Mouse (Mus musculus) gastrocnemius, postnatal 4 days (tissue): ENCODE results near the gene Col28a1. TPM values are rescaled to one million over a fixed set of nuclear protein-coding genes. Genes with fewer than 3 reads are reported as not detected.
"Not testable (repeated sequence)": the region's sequence is repeated elsewhere in the genome, so short reads cannot be mapped to it uniquely, and the experiment has no call there.

Experiments
- DNase-seq, 2 experiments: peaks; one replicate each; pipeline ENCODE4 v3.0.0; 2021 to 2022; ENCODE audit warnings: low spot score in 2 of 2, mixed read lengths in 2 of 2
- total RNA-seq, 2 experiments: library from RNA; stranded (reverse); gene quantifications; 2 replicates each; pipeline ENCODE4 v1.2.3; 2021

Gene Col28a1
- total RNA-seq, 2 experiments from 2014 or later = 3.6 TPM

- DNase-seq = no peak
These were observed 166.9 kb downstream of the Col28a1 start for GRCm38 (mm10) chr6:8025332-8026129.

- DNase-seq = no peak
These were observed 168.9 kb downstream of the Col28a1 start for GRCm38 (mm10) chr6:8023527-8023926.

GRCm38 (mm10) chr6:7994736-7995135, 197.7 kb downstream of the Col28a1 start:
- no peak for DNase-seq

DNA sequence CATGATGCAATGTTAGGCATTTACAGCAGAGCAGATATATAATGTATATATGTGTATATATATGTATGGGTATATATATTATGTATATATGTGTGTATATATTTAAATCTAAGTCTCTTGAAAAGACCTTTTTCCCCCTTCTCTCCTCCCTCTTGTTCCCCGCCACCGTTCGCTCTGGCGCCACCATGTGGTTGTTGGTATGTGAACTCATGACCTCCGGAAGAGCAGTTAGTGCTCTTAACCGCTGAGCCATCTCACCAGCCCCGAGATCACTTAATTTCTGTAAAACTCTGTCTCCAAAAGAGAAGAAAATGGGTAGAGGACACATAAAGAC, 208.8 kb downstream of the Col28a1 start:
- DNase-seq = peak in 1 of 2 experiments; percentile 51

GRCm38 (mm10) chr6:7982958-7983645, 209.3 kb downstream of the Col28a1 start:
- DNase-seq = not testable (repeated sequence)

DNA sequence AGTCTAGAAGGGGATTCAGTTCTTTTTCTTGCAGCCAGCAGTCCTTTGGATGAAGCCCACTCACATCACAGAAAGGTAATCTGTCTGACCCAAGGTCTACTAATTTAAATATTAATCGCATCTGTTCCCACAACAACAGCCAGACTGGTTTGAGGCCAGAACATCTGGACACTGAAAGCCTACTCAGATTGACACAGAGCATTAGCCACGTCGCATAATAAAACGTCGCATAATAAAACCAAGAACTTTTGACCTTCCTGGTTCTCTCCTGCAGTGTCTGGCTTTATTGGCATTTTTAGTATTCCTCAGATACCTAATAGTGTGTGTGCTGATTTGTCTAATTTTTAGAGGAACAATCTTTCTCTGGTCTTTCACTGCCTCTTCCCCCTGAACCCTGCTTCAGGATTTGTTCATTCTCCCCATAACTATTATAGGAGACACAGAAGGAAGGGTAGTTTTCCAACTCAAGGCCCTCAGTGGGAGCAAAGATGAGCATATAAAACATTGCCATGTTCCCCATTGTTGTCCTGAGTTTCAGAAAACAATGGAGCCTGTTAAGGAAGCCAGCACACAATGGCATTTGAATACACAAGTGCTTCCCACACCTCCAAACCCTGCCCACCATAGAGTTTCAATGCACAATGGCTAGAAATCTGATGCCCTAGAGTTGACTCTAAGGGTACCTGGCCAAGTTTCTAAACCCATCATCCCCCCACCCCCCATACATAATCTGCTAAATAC, 221.2 kb downstream of the Col28a1 start:
- no peak for DNase-seq

GRCm38 (mm10) chr6:7969376-7969775, 223.0 kb downstream of the Col28a1 start:
- DNase-seq = no peak

DNA sequence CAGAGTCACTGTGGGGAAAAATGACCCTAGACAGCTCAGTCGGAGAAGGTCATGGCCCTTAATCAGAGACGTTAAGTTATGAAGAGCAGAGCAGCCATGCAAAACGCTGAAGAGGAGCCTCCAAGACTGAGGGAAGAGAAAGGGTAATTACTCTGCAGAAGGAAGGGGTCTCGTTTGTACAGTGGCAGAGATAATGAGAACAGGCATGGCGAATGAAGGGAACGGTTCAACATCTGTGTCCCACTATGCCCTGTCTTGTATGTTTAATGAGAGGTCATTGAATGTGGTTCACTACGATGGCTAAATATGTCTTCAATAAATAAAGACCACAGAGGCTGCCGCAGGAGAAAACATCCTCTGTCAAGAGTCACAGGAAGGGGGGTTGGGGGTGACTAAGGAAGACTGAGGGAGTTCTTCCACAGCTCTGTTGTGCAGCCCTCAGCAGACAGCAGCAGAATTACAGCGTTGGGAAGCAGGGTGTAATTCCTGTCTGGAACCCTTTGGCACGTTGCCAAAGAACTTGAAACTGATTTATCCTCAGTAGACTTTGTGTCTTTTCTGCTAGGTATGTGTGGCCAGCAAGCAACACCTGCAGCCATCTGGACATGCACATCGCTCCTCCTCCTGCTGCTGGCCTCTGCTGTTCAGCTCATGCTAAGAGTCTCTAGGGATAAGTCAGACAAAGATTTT, 226.4 kb downstream of the Col28a1 start:
- DNase-seq = no peak

GRCm38 (mm10) chr6:7962749-7963148, 229.7 kb downstream of the Col28a1 start:
- no peak for DNase-seq

- DNase-seq = no peak
These were observed 240.2 kb downstream of the Col28a1 start for GRCm38 (mm10) chr6:7952208-7952607.

- DNase-seq = no peak
These were observed 240.6 kb downstream of the Col28a1 start for GRCm38 (mm10) chr6:7951778-7952177.

Other genes with a start within 250 kb of the Col28a1 start
- 10 to 100 TPM; 17.9 to 21.4 TPM for gene Mios, start 16.6 kb upstream of the Col28a1 start, total RNA-seq
- 10 to 100 TPM; 22.7 to 25.0 TPM for gene Rpa3, start 66.6 kb upstream of the Col28a1 start, total RNA-seq
- gene Umad1, start 66.7 kb upstream of the Col28a1 start, total RNA-seq = 10 to 100 TPM; 11.7 to 13.4 TPM
- not detected for gene Gm45062, start 66.8 kb upstream of the Col28a1 start, total RNA-seq